Mouse (Mus musculus) gastrocnemius, postnatal 4 days (tissue): ENCODE data around the gene Gja8. TPM values are rescaled to one million over a fixed set of nuclear protein-coding genes. Genes with fewer than 3 reads are reported as not detected.

ENCODE experiments used
- DNase-seq, 2 experiments: peaks; one replicate each; pipeline ENCODE4 v3.0.0; 2021 to 2022; ENCODE audit warnings: low spot score in 2 of 2, mixed read lengths in 2 of 2
- total RNA-seq, 2 experiments: library from RNA; stranded (reverse); gene quantifications; 2 replicates each; pipeline ENCODE4 v1.2.3; 2021

The Gja8 gene
- total RNA-seq, 2 experiments from 2014 or later: not detected

GRCm38 (mm10) chr3:96880385-96880784, 45.4 kb downstream of the Gja8 start:
- DNase-seq: no peak

GRCm38 (mm10) chr3:96879536-96879935, 46.3 kb downstream of the Gja8 start:
- no peak for DNase-seq

- no peak for DNase-seq
Observed at GRCm38 (mm10) chr3:96874808-96875571, 50.8 kb downstream of the Gja8 start.

GRCm38 (mm10) chr3:96872501-96872900, 53.3 kb downstream of the Gja8 start:
- DNase-seq: no peak

GRCm38 (mm10) chr3:96871070-96871469, 54.8 kb downstream of the Gja8 start:
- DNase-seq: no peak

GRCm38 (mm10) chr3:96870270-96870669, 55.5 kb downstream of the Gja8 start:
- DNase-seq: no peak

GRCm38 (mm10) chr3:96869091-96869490, 56.7 kb downstream of the Gja8 start:
- DNase-seq: no peak

GRCm38 (mm10) chr3:96868566-96868965, 57.3 kb downstream of the Gja8 start:
- no peak for DNase-seq

GRCm38 (mm10) chr3:96867863-96868262, 58.0 kb downstream of the Gja8 start:
- no peak for DNase-seq

Other genes with a start within 250 kb of the Gja8 start
- 10 to 100 TPM; 30.7 to 33.3 TPM for gene Pias3, start 229.6 kb downstream of the Gja8 start, total RNA-seq
- 1 to 10 TPM; 1.3 to 1.7 TPM for gene Nudt17, start 217.5 kb downstream of the Gja8 start, total RNA-seq
- gene Polr3c, start 198.4 kb downstream of the Gja8 start, total RNA-seq: 10 to 100 TPM; 23.6 to 24.5 TPM
- gene Rnf115, start 198.4 kb downstream of the Gja8 start, total RNA-seq: 10 to 100 TPM; 45.1 to 50.6 TPM
- gene Pdzk1, start 96.7 kb downstream of the Gja8 start, total RNA-seq: under 1 TPM in 1 of 2 experiments, not detected in 1; 0.21 TPM
- gene Cd160, start 96.7 kb downstream of the Gja8 start, total RNA-seq: not detected
- gene Gja5, start 21.3 kb downstream of the Gja8 start, total RNA-seq: 1 to 10 TPM; 9.1 to 9.3 TPM
- gene Gpr89, start 20.7 kb downstream of the Gja8 start, total RNA-seq: 10 to 100 TPM; 21.1 to 23.6 TPM
- 10 to 100 TPM; 17.6 to 17.9 TPM for gene Acp6, start 232.8 kb upstream of the Gja8 start, total RNA-seq